Mouse (Mus musculus) liver, adult 2 months (tissue): ENCODE data around the gene Sh3bp1.

Experiments
- CTCF ChIP-seq: fragments of 200-500 bp; IDR thresholded peaks from 2 replicates; pipeline ENCODE4 v1.5.1; 2011; ENCODE audit warnings: low read depth, low read length, control low read depth
- POLR2A ChIP-seq: fragments of 200-500 bp; IDR thresholded peaks from 2 replicates; pipeline ENCODE4 v1.6.1; 2011; ENCODE audit warnings: low read length, control low read depth; ENCODE audit not compliant: insufficient read depth; ENCODE audit errors: extremely low read depth

DNA sequence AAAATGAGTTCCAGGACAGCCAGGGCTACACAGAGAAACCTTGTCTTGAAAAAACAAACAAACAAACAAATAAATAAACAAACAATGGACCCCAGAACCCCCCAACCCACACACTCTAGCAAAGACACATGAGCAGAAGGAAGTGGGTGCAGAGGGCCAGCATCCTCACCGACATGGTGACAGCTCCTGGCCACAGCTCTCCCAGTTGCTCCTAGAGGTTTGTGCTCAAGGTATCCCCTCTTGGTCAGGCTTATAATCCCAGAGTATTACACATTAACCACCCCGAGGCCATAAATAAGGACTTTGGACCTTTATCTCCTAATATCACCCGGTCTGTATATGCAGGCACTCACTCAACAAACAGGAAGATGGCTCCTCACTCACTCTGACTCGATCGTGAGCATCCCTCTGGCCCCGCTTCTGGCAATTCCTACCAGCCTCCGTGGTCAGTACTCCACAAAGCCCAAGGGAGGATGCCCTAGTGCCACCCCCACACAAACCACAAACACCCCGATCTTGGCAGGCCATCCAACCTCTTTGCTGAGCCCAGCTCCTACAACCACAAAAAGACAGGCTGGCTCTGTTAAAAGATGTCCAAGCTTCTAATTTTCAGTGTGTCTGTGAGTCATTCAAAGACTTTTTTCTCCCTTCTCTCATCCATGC is 44.1 kb upstream of the Sh3bp1 start, which contains the start of gene Lgals2:
- TF ChIP-seq POLR2A (no peak), CTCF (no peak)
